Mouse (Mus musculus): ENCODE data around the gene Gm2022.
"Not testable (repeated sequence)": the region's sequence is repeated elsewhere in the genome, so short reads cannot be mapped to it uniquely, and the experiment has no call there.

Gene Gm2022

DNA sequence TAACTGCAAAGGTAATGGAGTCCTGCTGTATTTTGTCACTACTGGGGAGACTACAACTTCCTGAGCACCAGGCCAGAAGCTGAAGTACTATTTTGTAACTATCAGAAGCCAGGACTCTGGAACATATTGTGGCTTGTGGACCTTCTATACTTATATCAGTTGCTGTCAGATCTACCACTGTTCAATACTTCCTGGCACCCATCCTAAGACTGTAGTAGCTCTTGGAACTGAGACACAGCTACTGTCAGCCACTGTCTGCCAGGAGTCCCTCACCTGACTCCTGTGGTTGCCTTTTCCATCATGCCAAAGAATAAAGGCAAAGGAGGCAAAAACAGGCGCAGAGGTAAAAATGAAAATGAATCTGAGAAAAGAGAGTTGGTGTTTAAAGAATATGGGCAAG is at the start of gene Gm2022:
Gene Gm2022, plus strand, starts transcription at position 301 of the 400 bp plus-strand sequence.
- DNase-seq (ENCODE audit: low read depth), result not testable (repeated sequence)

DNA sequence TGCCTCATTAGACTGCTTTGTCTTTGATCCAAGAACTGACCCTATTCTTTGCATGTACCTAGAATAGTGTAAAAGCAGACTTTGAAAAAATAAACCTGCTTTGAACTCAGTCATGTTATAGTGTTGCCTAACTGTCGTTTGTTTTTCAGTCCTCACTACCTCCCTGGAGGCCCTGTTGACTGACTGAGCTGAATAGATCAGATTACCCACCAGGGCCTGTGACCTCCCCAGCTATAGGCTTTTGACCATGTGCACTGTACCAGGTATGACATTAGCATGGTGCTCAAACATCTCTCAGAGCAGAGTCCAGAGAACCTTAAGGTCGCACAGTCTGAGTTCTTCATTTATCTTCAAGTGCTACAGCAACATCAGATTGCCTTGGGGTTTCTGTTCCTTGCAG is 44.5 kb upstream of the Gm2022 start:
- not testable (repeated sequence) for DNase-seq (ENCODE audit: low read depth)

DNA sequence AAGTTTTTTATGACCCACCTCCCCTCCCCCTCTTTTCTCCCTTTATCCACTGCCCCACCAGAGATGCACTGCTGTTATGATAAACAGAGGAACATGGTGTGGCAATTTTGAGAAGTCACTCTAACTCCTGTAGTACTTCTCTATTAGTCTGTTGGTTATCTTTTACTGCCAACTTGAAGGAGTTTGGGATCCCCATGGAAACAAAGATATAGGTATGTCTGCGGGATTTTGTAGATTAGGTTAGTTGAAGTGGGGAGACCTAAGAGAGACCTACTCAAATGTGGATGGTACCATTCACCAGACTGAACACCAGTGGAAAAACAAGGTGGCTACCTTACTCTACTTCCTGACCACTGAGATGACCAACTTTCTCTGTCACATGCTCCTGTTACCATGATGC is 39.1 kb upstream of the Gm2022 start:
- DNase-seq (ENCODE audit: low read depth), result not testable (repeated sequence)

DNA sequence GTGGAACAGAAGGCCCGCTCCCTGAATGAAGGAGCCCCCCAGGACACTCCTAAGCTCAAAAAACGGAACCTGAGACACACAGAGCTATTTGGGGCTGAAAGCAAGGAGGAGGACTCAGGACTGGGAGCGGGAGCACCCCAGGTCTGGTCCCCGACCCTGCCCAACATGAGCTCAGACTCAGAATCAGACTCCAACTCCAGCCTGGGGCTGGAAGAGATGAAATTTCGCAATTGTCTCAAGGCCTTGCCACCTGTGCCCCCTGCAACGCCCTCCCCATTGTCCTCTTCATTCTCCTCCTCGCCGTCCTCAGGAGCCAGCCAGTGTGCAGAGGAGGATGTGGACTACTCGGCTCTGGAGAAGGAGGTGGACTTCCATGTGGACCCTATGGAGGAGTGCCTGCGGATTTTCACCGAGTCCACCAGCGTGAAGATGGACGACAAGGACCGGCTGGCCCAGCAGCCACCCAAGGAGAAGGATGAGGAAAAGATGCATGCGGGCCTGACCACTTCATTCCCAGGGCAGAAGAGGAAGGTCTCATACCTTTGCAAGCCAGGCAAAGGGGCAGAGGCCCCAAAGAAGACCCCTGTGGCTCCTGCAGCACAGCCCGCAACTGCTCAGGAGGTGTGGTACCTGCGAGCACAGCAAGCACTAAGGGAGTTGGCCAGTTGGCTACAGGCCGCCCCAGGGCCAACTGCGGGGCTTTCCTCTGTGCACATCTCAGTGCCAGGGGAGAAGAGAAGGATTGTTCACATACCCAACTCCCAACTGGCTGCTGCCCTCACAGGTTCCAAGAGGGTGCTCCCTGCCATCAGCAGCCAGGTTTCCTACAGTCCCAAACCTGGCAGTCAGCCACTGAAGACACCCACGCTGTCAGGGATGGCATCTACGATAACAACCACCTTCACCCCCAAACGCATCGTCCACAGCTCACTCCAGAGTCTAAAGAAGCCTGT is 33.2 kb upstream of the Gm2022 start:
- DNase-seq (ENCODE audit: low read depth), result not testable (repeated sequence)

DNA sequence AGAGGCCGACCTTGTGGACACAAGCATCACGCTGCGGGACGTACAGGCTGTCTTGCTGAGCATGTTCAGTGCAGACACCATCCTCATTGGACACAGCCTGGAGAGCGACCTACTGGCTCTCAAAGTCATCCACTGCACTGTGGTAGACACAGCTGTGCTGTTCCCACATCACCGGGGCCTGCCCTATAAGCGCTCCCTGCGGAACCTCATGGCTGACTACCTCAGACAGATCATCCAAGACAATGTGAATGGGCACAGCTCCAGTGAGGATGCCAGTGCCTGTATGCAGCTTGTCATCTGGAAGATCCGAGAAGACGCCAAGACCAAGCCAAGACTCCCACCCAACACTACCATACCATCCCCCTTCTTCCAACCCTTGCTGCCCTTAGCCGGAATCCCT is 31.5 kb upstream of the Gm2022 start:
- DNase-seq (ENCODE audit: low read depth), result not testable (repeated sequence)

DNA sequence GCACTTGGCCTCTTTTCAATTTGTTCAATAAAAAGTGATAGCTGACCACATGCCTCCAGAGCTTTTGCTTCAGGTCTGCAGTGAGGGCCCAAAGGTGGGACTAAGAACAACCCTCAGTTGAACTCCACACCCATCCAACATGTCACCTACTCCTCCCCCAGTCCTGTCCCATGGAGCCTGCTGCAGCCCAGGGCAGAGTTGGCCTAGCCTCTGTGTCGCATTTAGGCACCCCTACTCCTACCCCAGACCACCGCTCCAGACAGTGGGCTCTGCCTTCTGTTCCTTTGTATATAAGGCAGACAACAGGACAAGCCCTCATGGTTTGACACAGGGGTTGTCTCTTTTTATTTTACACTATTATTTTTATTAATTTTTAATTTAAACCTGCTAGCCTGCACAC is 31.1 kb upstream of the Gm2022 start:
- DNase-seq (ENCODE audit: low read depth), result not testable (repeated sequence)

DNA sequence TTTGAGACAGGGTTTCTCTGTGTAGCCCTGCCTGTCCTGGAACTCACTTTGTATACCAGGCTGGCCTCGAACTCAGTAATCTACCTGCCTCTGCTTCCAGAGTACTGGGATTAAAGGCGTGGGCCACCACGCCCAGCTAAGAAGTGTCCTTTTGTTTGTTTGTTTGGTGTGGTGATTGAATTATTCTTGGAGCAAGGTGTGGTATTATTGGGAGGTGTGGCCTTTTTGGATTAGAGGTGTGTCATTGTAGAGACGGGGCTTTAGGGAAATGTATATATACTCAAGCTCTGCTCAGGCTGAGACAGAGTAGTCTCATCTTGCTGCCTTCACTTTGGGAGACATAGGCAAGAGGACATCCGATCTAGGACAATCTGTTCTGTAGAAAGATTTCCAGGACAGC is 21.4 kb upstream of the Gm2022 start, which contains the start of gene Gm2016:
Gene Gm2016, plus strand, starts transcription at position 301 of the 400 bp plus-strand sequence.
- DNase-seq (ENCODE audit: low read depth), result not testable (repeated sequence)

DNA sequence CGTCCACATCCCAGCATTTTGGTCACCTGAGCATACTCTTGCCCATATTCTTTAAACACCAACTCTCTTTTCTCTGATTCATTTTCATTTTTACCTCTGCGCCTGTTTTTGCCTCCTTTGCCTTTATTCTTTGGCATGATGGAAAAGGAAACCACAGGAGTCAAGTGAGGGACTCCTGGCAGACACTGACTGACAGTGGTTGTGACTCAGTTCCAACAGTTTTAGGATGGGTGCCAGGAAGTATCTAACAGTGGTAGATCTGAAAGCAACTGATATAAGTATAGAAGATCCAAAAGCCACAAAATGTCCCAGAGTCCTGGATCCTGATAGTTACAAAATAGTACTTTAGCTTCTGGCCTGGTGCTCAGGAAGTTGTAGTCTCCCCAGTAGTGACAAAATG is 24.6 kb downstream of the Gm2022 start, which contains the start of gene Gm2035:
Gene Gm2035, minus strand, starts transcription at position 137 of the 400 bp plus-strand sequence.
- not testable (repeated sequence) for DNase-seq (ENCODE audit: low read depth)
